Mouse (Mus musculus): Measurements from ENCODE around the gene Bmx.

Gene Bmx

DNA sequence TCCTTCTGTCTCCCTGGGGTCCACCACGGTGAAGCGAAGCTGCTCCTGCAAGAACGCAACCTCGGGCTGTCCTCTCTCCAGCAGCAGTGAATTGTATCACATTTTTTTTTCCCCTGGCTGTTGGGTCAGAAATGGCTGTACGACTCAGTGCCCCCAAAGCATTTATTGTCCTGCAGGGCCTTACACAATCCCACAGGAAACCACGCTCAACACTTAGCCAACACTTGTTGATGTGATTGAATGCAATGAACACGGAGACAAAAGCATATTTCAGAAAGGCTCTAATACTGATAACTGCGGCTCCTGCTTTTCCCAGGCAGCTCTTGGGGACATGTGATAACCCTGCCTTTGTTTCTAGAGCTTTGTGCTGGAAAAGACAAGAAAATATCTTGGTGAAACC lies at the start of gene Bmx:
Bmx (minus strand) TSS at position 137 of the 400 bp plus-strand sequence.
- no peak for DNase-seq (ENCODE audit: low read depth, low spot score)

- DNase-seq (ENCODE audit: low read depth, low spot score): no peak
These were observed 48.3 kb upstream of the Bmx start for GRCm38 (mm10) chrX:164306250-164306649.

GRCm38 (mm10) chrX:164291147-164291546 lies 33.2 kb upstream of the Bmx start:
- no peak for DNase-seq (ENCODE audit: low read depth, low spot score)

- DNase-seq (ENCODE audit: low read depth, low spot score): no peak
These were observed 29.1 kb upstream of the Bmx start for GRCm38 (mm10) chrX:164287077-164287476.

GRCm38 (mm10) chrX:164283808-164284207 lies 25.8 kb upstream of the Bmx start:
- no peak for DNase-seq (ENCODE audit: low read depth, low spot score)

DNA sequence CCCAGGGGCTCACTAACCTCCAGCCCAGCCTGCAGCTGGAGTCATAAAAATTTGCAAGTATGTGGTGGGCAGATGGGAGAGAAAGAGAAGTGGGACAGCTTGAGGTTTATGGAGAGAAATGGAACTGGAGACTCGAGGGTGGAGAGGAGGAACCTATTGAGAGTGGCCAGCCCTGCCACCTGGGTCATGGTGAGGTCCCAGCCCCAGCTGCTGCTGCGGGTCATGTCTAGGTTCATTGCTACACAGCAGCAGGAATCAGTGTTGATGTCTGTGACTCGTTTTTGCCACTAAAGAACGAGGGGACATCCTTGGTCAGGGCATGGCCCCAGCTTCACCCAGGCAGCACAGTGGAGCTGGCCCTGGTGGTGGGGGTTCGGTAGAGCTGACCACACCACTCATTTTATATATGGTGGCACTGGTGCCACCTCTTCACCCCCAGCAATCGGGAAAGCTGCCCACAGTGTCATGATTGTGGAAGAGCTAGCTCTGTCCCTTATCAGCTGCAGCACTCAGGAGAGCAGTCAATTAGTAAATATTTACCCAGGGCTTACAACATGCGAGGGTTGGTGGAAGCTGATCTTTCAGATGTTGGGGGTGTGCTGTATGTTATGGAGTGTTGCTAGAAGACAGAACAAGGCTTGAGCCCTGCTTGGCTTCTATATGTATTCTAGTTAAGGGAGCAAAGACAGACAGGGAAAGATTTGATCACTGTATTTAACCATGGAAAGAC lies 23.1 kb upstream of the Bmx start:
- no peak for DNase-seq (ENCODE audit: low read depth, low spot score)

DNA sequence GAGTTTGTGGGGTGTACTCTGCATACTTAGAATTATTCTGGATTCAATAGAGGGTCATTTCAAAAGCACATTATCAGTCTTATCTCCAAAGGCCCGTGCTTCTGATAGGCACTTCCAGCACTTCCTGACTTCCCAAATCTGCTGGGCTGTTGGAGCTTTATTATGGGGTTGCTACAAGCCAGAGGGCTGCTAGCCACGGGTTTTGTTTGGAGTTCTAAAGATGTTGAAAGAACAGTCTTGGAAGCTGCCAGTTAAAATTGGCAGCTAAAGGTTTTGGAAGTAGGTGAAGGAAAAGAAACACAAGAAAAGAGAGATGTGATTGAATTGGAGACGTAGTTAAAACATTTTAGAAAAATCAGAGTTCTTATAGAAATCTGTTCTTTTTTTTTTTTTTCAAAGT lies 17.5 kb upstream of the Bmx start:
- DNase-seq (ENCODE audit: low read depth, low spot score): no peak

DNA sequence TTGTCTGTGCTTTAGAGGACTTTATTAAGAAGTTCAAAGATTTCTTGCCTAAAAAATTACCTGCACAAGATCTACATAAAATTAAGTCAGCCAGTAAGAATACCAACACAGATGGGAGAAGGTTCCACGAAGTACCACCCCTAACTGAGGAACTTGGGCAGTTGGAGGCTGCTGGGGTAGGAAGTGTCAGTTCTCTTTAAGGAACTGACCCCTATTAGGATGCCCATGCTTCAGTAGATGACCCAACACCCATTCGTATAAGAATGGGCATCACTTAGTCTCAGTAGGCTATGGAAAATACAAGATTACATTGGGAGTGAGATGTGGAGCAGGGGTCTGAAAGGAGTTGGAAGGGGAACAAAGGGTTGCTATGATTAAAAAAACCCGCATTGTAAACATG lies 12.6 kb upstream of the Bmx start:
- DNase-seq (ENCODE audit: low read depth, low spot score): no peak

DNA sequence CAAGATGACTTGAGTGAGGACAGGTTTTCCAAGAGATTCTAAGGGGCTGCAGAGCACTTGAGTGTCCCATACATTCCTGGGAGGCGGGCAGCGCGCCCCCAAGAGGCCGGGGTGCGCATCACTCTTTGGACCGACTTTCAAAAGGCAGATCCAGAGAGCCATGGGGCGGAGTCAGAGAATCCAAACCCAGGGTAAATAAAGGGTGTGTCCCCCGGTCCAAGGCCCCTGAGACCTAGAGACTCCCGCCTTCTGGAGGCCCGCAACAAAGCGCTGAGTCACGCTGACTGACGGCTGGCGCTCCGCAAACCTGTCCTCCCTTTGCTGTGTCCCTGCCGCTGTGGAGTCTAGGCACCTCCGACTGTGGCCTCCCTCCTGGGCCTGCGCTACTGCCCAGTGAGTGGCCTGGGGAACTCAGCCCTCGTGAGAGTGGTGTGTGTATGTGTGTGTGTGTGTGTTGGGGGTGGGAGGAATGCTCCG lies 11.3 kb upstream of the Bmx start, which contains the start of gene Pir:
Pir (plus strand) TSS at position 87 of the 477 bp plus-strand sequence.
- DNase-seq (ENCODE audit: low read depth, low spot score): peak; percentile 82

DNA sequence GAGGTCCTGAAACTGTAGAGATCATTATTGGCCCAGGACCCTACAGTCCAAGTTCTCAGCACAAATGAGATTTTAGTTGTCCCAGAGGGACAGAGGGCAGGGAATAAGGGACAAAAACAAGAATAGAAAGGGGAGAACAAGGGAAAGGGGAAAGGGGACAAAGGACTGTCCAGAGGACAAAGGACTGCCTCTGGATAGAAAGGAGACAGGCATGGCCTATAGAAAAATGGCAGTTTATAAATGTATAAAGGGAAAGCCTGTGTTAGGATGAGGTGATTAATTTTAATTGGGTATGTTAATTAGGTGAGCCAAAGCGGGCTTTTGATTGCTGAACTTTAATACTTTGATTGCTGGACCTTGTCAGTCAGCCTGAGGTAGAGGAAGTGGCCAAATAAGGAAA lies 6.9 kb upstream of the Bmx start:
- DNase-seq (ENCODE audit: low read depth, low spot score): no peak

- no peak for DNase-seq (ENCODE audit: low read depth, low spot score)
These were observed 4.3 kb upstream of the Bmx start for GRCm38 (mm10) chrX:164262286-164262685.

GRCm38 (mm10) chrX:164258662-164259061 lies 669 bp upstream of the Bmx start:
- DNase-seq (ENCODE audit: low read depth, low spot score): no peak

GRCm38 (mm10) chrX:164256527-164256926 lies 1.5 kb downstream of the Bmx start:
- no peak for DNase-seq (ENCODE audit: low read depth, low spot score)

GRCm38 (mm10) chrX:164246722-164247121 lies 11.3 kb downstream of the Bmx start:
- DNase-seq (ENCODE audit: low read depth, low spot score): no peak

GRCm38 (mm10) chrX:164245714-164246113 lies 12.3 kb downstream of the Bmx start:
- DNase-seq (ENCODE audit: low read depth, low spot score): no peak

GRCm38 (mm10) chrX:164233380-164233779 lies 24.6 kb downstream of the Bmx start:
- DNase-seq (ENCODE audit: low read depth, low spot score): no peak

DNA sequence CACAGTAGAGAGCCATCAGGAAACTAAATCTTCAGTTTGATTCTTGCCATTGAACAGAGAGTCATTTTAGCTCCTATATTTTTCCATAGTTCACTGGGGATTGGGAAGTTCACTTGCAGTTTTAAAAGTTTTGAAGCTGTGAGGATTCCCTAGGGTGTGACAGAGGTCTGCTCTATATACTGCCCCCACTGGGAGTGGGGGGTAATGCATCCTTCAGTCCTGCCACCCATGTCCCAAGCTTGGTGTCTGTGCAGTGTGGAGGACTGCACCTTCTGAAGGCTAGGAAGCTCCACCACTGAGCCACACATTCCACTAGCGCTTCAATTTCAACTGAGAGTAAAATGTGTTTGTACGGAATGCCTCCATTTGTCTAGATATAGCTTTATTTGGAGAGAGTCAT lies 36.0 kb downstream of the Bmx start:
- peak; percentile 2 for DNase-seq (ENCODE audit: low read depth, low spot score)

- DNase-seq (ENCODE audit: low read depth, low spot score): no peak
These were observed 57.4 kb downstream of the Bmx start for GRCm38 (mm10) chrX:164200547-164200946.

GRCm38 (mm10) chrX:164197679-164198078 lies 60.3 kb downstream of the Bmx start:
- peak; percentile 22 for DNase-seq (ENCODE audit: low read depth, low spot score)

DNA sequence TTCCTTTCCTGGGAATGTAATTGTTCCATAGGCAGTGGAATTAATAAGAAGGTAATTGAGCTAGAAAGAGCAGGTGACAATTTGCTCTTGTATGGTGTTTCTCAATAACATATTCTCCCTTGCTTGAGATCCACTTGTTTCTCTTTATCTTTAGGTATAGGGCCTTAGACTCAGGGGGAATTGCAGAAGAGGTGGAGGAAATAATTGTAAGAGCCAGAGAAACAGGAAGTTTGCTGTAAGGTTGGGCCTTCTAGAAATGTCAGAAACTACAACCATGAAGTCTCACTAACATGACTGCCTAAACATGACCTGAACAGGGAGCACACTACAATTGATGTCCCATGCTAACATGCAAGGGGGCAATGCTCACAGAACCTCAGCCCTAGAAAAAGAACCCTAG lies 68.1 kb downstream of the Bmx start:
- no peak for DNase-seq (ENCODE audit: low read depth, low spot score)

DNA sequence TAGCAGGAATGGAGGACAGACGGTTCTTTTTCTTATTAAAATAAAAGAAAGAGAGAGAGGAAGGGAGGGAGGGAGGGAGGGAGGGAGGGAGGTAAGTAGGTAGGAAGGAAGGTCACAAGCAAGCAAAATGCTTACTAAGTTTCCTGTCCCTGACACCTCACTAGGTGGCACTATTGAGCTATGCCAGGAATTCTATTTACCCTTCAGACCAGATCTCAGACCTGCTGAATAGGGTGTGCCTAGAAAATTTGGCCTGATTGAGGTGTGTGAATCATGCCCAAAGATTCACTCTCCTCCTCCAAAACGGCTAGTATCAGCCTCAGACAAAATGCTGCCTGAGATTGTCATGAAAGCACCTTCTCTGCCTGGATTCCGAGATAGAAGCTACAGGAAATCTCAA lies 74.1 kb downstream of the Bmx start:
- DNase-seq (ENCODE audit: low read depth, low spot score): peak; percentile 46

- DNase-seq (ENCODE audit: low read depth, low spot score): peak; percentile 40
These were observed 78.2 kb downstream of the Bmx start for GRCm38 (mm10) chrX:164179746-164180145.

DNA sequence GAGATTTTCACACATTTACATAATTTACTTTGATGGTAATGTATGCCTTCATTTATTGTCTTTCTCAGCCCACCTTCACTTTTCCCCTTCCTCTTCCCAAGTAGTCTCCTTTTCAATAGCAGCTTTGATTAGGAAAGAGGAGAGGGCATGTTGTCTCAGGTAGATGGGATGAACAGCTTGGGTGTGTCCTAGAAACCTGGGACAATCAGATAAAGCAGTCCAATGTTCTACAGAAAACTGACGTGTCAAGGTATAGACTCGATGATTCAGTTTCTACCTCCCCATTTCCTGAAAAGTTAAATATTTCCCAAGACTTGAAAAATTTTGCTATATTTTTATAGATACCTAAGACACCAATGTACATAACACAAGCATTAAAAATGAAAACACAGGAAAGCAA lies 79.1 kb downstream of the Bmx start:
- no peak for DNase-seq (ENCODE audit: low read depth, low spot score)

- no peak for DNase-seq (ENCODE audit: low read depth, low spot score)
These were observed 82.2 kb downstream of the Bmx start for GRCm38 (mm10) chrX:164175780-164176179.
